Mouse (Mus musculus) thymus, adult 2 months (tissue): ENCODE measurements around the gene Erg.

Source experiments
- CTCF ChIP-seq: fragments of 200-500 bp; IDR thresholded peaks from 2 replicates; pipeline ENCODE4 v1.5.1; 2012; ENCODE audit warnings: mild to moderate bottlenecking, control low read depth, low read length, moderate library complexity, borderline replicate concordance; ENCODE audit not compliant: control insufficient read depth, poor library complexity, insufficient read depth; ENCODE audit errors: extremely low read depth
- POLR2A ChIP-seq: fragments of 200-500 bp; IDR thresholded peaks from 2 replicates; pipeline ENCODE4 v1.6.1; 2012; ENCODE audit warnings: mild to moderate bottlenecking, low read length, control low read depth, moderate library complexity; ENCODE audit not compliant: control insufficient read depth, poor library complexity, insufficient read depth; ENCODE audit errors: extremely low read depth

DNA sequence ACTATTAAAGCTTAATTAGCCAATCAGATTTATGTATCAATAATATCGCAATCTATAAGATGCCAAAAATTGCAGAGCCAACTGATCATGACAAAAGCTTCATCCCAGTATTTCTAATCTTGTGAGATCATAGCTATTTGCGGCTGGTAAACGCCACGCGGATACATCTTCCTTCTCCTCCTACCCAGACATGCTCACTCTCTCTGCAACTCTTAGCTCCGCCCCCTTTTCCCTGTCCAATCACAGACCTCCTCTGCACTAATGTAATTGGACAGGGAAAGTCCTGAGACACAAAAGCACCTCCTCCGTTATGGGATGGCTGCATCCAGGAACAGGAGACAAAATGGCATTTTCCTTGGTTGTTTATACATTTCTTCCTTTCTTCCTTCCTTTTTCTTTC is 22.2 kb upstream of the Erg start:
- TF ChIP-seq POLR2A (no peak), CTCF (no peak)
